Mouse (Mus musculus) heart, embryonic 10.5 days (tissue): ENCODE results near the gene Mtus2. TPM values are rescaled to one million over a fixed set of nuclear protein-coding genes. Genes with fewer than 3 reads are reported as not detected.
A peak's percentile ranks its signal among the peaks of the same experiment; 100 is the strongest.
"Not testable (repeated sequence)": the region's sequence is repeated elsewhere in the genome, so short reads cannot be mapped to it uniquely, and the experiment has no call there.

ENCODE experiments used
- DNase-seq: peaks from one replicate; pipeline ENCODE4 v3.0.0-alpha.2; 2017; ENCODE audit warnings: low spot score
- H3K27ac ChIP-seq: fragments of 300-500 bp; sonication (generic); 2 replicates; pipeline ENCODE4 v1.5.1; 2016; ENCODE audit warnings: mild to moderate bottlenecking
- H3K27me3 ChIP-seq: fragments of 300-500 bp; sonication (generic); 2 replicates; pipeline ENCODE4 v1.6.1; 2016; ENCODE audit warnings: mild to moderate bottlenecking; ENCODE audit not compliant: poor library complexity, insufficient read depth, severe bottlenecking
- H3K36me3 ChIP-seq: fragments of 300-500 bp; sonication (generic); 2 replicates; pipeline ENCODE4 v1.6.1; 2016; ENCODE audit warnings: mild to moderate bottlenecking, moderate library complexity
- H3K4me1 ChIP-seq: fragments of 300-500 bp; sonication (generic); 2 replicates; pipeline ENCODE4 v1.6.1; 2016; ENCODE audit warnings: mild to moderate bottlenecking
- H3K4me3 ChIP-seq: fragments of 300-500 bp; sonication (generic); 2 replicates; pipeline ENCODE4 v1.5.1; 2016; ENCODE audit warnings: mild to moderate bottlenecking, moderate library complexity
- H3K9me3 ChIP-seq: fragments of 300-500 bp; sonication (generic); 2 replicates; pipeline ENCODE4 v1.6.1; 2016; ENCODE audit warnings: mild to moderate bottlenecking, moderate library complexity
- WGBS: fragments of 180-500 bp; shearing (Covaris S2); methylation state at CpG from one replicate; pipeline ENCODE4 v1.1.7; 2016; 5-methylcytosine and 5-hydroxymethylcytosine counted together
- polyA plus RNA-seq: library from polyadenylated mRNA; unstranded; fragments of >200 nt; fragmentation: Nextera tagmentation; extraction: Ambion mirVana; gene quantifications from 2 replicates; pipeline ENCODE4 v1.2.1, GENCODE M21; 2016

Mtus2 gene
- polyA plus RNA-seq, 1 experiment from 2014 or later, result 52.2 TPM

GRCm38 (mm10) chr5:148288804-148289203 is 331.7 kb downstream of the Mtus2 start:
- Histone ChIP-seq H3K36me3 (peaks cover 69% of the 10 kb centered on the region), H3K4me3 (no peak overlapping the region), H3K27ac (peak overlapping the region; percentile 47; the same call in 1 of the 2 replicates), H3K4me1 (peaks cover 5% of the 10 kb centered on the region; the same call in 1 of the 2 replicates), H3K9me3 (no peaks in the 10 kb centered on the region), H3K27me3 (no peaks in the 10 kb centered on the region)
- DNase-seq, result no peak
- 60% methylated on average over 18 of the region's 18 CpGs for WGBS

DNA sequence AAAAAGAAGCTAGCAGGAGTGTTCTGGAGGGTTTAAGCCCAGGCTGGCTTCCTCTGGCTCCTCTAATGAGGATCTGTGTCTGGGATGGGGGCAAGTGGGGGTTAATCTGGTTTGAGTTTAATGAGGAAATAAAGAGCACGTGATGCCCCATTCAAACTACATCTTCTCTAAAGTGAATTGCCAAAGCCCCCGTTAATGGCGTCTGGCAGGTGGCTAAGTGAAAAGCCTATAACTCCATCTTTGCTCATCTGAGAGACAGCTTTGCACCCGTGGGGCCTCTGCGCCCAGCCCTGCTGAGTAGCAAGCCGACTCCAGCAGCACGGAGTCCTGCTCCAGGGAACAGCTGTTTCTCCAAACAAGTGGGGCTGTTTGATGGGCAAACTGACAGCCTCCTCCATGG is 332.8 kb downstream of the Mtus2 start:
- WGBS, result 87% methylated on average over 7 of the region's 7 CpGs
- DNase-seq, result no peak
- Histone ChIP-seq H3K36me3 (peaks cover 68% of the 10 kb centered on the region), H3K27ac (no peak overlapping the region), H3K4me1 (peaks cover 5% of the 10 kb centered on the region; the same call in 1 of the 2 replicates), H3K27me3 (no peaks in the 10 kb centered on the region), H3K4me3 (no peak overlapping the region), H3K9me3 (no peaks in the 10 kb centered on the region)

DNA sequence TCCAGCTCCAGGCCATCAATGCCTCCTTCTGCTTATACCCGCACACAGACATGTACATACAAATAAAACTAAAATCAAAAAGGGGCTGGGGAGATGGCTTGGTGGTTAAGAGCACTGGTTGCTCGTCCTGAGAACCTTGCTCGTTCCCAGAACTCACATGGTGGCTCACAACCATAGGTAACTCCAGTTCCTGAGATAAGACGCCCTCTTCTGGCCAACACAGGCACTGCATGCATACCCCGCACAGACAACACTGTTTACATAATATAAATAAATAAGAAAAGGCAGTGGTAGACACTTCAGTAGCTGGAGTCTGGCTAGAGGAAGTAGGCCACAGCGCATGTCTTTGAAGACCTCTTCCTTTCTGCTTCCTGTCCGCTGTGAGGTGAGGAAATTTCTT is 335.7 kb downstream of the Mtus2 start:
- Histone ChIP-seq H3K4me1 (peaks cover 5% of the 10 kb centered on the region; the same call in 1 of the 2 replicates), H3K9me3 (no peaks in the 10 kb centered on the region), H3K36me3 (peaks cover 86% of the 10 kb centered on the region), H3K27ac (no peak overlapping the region), H3K27me3 (no peaks in the 10 kb centered on the region), H3K4me3 (no peak overlapping the region)
- WGBS, result 82% methylated on average over 7 of the region's 7 CpGs
- DNase-seq, result no peak

DNA sequence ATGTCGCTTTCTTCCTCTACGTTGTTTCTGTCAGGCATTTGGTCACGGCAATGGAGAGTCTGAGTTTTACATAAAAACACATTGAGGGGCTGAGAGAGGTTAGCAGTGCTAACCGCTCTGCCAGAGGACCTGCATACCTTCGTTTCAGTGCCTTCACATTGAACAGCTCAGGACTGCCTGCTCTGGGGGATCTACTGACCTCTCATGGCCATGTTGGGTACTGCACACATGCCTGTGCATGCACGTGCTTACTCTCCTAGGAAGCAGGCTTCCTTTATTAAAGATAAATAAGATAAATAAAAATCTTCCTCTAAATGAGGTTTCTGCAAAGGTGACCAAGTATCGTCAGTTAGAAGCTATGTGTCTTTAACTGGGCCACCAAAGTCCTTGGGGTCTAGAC is 336.2 kb downstream of the Mtus2 start:
- no peak for DNase-seq
- WGBS, result 79% methylated on average over 7 of the region's 7 CpGs
- no peak overlapping the region for H3K4me3 ChIP-seq
- H3K4me1 ChIP-seq, result peaks cover 5% of the 10 kb centered on the region; the same call in 1 of the 2 replicates
- H3K36me3 ChIP-seq, result peaks cover 91% of the 10 kb centered on the region
- no peaks in the 10 kb centered on the region for H3K27me3 ChIP-seq
- H3K27ac ChIP-seq, result no peak overlapping the region
- H3K9me3 ChIP-seq, result no peaks in the 10 kb centered on the region

DNA sequence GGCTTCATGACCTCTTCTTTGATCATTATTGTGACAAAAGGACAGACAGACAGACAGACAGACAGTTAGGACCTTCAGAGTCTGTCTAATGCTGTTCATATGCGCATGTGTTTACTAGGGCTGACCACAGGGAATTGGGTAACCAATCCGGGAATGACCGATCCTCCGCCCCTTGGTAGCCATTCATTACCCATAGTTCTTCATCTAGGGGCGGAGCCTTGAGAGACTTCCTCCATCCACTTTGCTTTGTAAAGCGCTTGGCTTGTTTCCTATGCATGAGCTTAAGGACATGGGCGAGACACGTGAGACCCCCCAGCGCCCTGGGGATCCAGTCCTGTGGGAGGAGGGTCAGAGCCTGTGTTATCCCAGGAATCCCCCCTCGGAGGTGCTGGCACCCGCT is 345.8 kb downstream of the Mtus2 start:
- H3K4me3 ChIP-seq, result peak overlapping the region; percentile 5; the same call in 1 of the 2 replicates
- no peak for DNase-seq
- peaks cover 91% of the 10 kb centered on the region for H3K36me3 ChIP-seq
- no peaks in the 10 kb centered on the region for H3K9me3 ChIP-seq
- no peaks in the 10 kb centered on the region for H3K4me1 ChIP-seq
- no peak overlapping the region for H3K27ac ChIP-seq
- 71% methylated on average over 11 of the region's 11 CpGs for WGBS
- no peaks in the 10 kb centered on the region for H3K27me3 ChIP-seq

DNA sequence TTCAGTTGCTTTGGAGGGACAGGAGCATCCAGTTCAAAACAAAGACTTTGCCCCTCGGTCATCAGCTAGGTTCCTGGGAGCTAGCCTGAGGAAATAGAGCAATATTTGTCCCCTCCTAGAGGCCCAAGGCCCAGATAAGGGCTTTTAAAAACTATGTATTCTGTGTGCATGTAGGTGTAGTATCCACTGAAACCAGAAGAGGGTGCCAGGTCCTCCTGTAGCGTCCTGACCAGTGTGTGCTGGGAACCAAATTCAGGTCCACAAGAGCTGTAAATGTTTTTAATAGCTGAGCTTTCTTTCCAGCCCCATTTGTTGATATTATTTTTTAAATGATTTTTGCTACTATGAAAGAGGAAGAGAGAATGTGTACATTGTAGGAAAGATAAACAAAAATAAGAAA is 347.0 kb downstream of the Mtus2 start:
- H3K27ac ChIP-seq, result no peak overlapping the region
- H3K9me3 ChIP-seq, result no peaks in the 10 kb centered on the region
- no peak overlapping the region for H3K4me3 ChIP-seq
- WGBS, result 92% methylated on average over 2 of the region's 2 CpGs
- no peaks in the 10 kb centered on the region for H3K4me1 ChIP-seq
- H3K36me3 ChIP-seq, result peaks cover 88% of the 10 kb centered on the region
- DNase-seq, result no peak
- no peaks in the 10 kb centered on the region for H3K27me3 ChIP-seq

DNA sequence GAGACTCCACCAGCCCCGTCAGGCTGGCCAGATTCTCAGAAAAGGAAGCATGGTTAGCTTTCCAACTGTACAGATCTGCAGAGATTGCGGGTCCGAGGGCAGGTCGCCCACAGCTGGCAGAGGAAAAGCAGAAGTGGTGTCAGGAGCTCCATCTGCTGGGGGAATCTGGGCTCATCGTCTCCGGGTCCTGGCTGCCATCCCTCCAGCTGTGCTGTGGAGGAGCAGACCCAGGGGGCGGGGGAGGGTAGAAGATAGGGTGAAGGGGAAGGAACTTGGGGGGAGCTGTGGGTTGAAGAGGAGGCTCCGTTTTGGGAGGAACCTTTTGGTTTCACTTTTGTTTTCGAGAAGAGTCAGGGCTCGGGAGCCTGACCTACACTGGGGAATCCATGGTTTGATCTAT is 353.7 kb downstream of the Mtus2 start:
- H3K4me3 ChIP-seq, result no peak overlapping the region
- peaks cover 75% of the 10 kb centered on the region for H3K36me3 ChIP-seq
- no peaks in the 10 kb centered on the region for H3K27me3 ChIP-seq
- H3K9me3 ChIP-seq, result no peaks in the 10 kb centered on the region
- no peak overlapping the region for H3K27ac ChIP-seq
- 64% methylated on average over 10 of the region's 10 CpGs for WGBS
- no peak for DNase-seq
- H3K4me1 ChIP-seq, result no peaks in the 10 kb centered on the region

GRCm38 (mm10) chr5:148312443-148312842 is 355.3 kb downstream of the Mtus2 start:
- no peak for DNase-seq
- Histone ChIP-seq H3K36me3 (peaks cover 59% of the 10 kb centered on the region), H3K4me3 (no peak overlapping the region), H3K9me3 (no peaks in the 10 kb centered on the region), H3K27ac (no peak overlapping the region), H3K4me1 (no peaks in the 10 kb centered on the region), H3K27me3 (no peaks in the 10 kb centered on the region)
- WGBS, result 59% methylated on average over 2 of the region's 2 CpGs

GRCm38 (mm10) chr5:148314931-148315330 is 357.8 kb downstream of the Mtus2 start:
- no peak for DNase-seq
- Histone ChIP-seq H3K4me1 (no peaks in the 10 kb centered on the region), H3K36me3 (peaks cover 42% of the 10 kb centered on the region), H3K27ac (no peak overlapping the region), H3K4me3 (no peak overlapping the region), H3K9me3 (no peaks in the 10 kb centered on the region), H3K27me3 (no peaks in the 10 kb centered on the region)
- WGBS, result 87% methylated on average over 5 of the region's 5 CpGs

- no peak overlapping the region for H3K4me3 ChIP-seq
- H3K4me1 ChIP-seq, result no peaks in the 10 kb centered on the region
- peaks cover 18% of the 10 kb centered on the region; the same call in 1 of the 2 replicates for H3K36me3 ChIP-seq
- no peak for DNase-seq
- WGBS, result 48% methylated on average over 4 of the region's 4 CpGs
- no peaks in the 10 kb centered on the region for H3K27me3 ChIP-seq
- H3K27ac ChIP-seq, result no peak overlapping the region
- H3K9me3 ChIP-seq, result no peaks in the 10 kb centered on the region
These were observed 368.3 kb downstream of the Mtus2 start for GRCm38 (mm10) chr5:148325317-148325885.

DNA sequence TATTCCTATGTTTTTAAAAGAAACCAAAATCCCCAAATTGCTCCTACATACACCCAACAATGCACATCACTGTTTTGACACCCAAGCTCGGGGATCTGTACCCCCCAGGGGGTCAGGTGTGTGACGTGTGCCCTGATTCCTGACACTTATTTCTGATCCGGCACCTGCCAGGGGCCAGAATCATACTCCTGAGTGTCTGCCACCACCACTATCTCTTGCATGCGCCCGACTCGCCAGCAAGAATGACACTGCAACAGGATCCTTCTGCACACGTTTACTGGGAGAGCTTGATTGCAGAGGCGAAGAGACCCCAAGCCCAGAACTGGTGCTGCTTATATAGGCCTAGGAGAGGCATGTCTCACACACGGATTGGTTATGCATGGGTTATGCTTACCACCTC is 369.2 kb downstream of the Mtus2 start:
- not testable (repeated sequence) for H3K4me1 ChIP-seq, DNase-seq
- 89% methylated on average over 9 of the region's 9 CpGs for WGBS

DNA sequence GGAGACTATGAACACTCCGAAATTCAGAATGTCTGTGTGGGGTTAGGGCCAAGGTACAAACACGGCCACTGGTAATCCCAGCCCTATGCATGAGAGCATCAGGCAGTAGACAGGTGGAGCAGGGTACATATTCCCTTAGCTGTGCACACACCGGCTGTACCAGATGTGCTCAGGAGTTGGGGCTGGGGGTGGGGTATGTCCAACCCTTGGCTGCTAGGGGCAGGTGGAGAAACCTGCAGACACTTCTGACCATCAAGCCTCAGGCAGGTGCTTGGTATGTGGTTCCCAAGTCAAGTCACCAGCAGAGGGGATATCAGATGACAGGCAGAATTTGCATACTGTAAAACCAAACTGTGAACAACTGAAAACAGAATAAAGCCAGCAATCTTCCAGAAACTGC is 371.9 kb downstream of the Mtus2 start:
- Histone ChIP-seq H3K36me3 (peaks cover 51% of the 10 kb centered on the region), H3K27ac (no peak overlapping the region), H3K4me1 (peaks cover 15% of the 10 kb centered on the region; the same call in 1 of the 2 replicates), H3K9me3 (no peaks in the 10 kb centered on the region), H3K27me3 (no peaks in the 10 kb centered on the region), H3K4me3 (no peak overlapping the region)
- DNase-seq, result no peak
- 87% methylated on average over 3 of the region's 3 CpGs for WGBS

More for the DNA sequence above, 369.2 kb downstream of the Mtus2 start:
- H3K27ac ChIP-seq, H3K27me3 ChIP-seq, H3K4me3 ChIP-seq, H3K9me3 ChIP-seq: not testable (repeated sequence)
- H3K36me3 ChIP-seq, result peaks cover 25% of the 10 kb centered on the region

GRCm38 (mm10) chr5:148331229-148331776 is 374.2 kb downstream of the Mtus2 start:
- no peaks in the 10 kb centered on the region for H3K27me3 ChIP-seq
- H3K36me3 ChIP-seq, result peaks cover 67% of the 10 kb centered on the region
- no peaks in the 10 kb centered on the region for H3K9me3 ChIP-seq
- no peak overlapping the region for H3K4me3 ChIP-seq
- no peak for DNase-seq
- H3K4me1 ChIP-seq, result peaks cover 15% of the 10 kb centered on the region; the same call in 1 of the 2 replicates
- H3K27ac ChIP-seq, result no peak overlapping the region
- 71% methylated on average over 11 of the region's 11 CpGs for WGBS
